Mouse (Mus musculus) induced T-regulatory cell, adult 2 months (primary cell): ENCODE measurements around the gene Fam189a1.
A peak's percentile ranks its signal among the peaks of the same experiment; 100 is the strongest.

Source experiments
- DNase-seq: peaks from one replicate; pipeline ENCODE4 v3.0.0-alpha.2; 2012; ENCODE audit warnings: low read depth

Fam189a1 gene

GRCm38 (mm10) chr7:64819683-64820082, 336.7 kb downstream of the Fam189a1 start:
- no peak for DNase-seq

GRCm38 (mm10) chr7:64808876-64809275, 347.5 kb downstream of the Fam189a1 start:
- no peak for DNase-seq

- no peak for DNase-seq
Observed at GRCm38 (mm10) chr7:64805100-64805499, 351.3 kb downstream of the Fam189a1 start.

GRCm38 (mm10) chr7:64795554-64795953, 360.8 kb downstream of the Fam189a1 start:
- no peak for DNase-seq

- no peak for DNase-seq
Observed at GRCm38 (mm10) chr7:64792031-64792430, 364.3 kb downstream of the Fam189a1 start.

GRCm38 (mm10) chr7:64791145-64791544, 365.2 kb downstream of the Fam189a1 start:
- DNase-seq, result no peak

GRCm38 (mm10) chr7:64785040-64785439, 371.3 kb downstream of the Fam189a1 start:
- no peak for DNase-seq

GRCm38 (mm10) chr7:64779501-64779900, 376.9 kb downstream of the Fam189a1 start:
- DNase-seq, result no peak

GRCm38 (mm10) chr7:64776708-64777489, 379.5 kb downstream of the Fam189a1 start:
- no peak for DNase-seq

GRCm38 (mm10) chr7:64773465-64773864, 382.9 kb downstream of the Fam189a1 start:
- DNase-seq, result no peak

- no peak for DNase-seq
Observed at GRCm38 (mm10) chr7:64770779-64771390, 385.5 kb downstream of the Fam189a1 start.

GRCm38 (mm10) chr7:64769768-64770167, 386.6 kb downstream of the Fam189a1 start:
- no peak for DNase-seq

- DNase-seq, result no peak
Observed at GRCm38 (mm10) chr7:64765595-64765994, 390.8 kb downstream of the Fam189a1 start.

GRCm38 (mm10) chr7:64755141-64755540, 401.2 kb downstream of the Fam189a1 start:
- DNase-seq, result no peak

- no peak for DNase-seq
Observed at GRCm38 (mm10) chr7:64754161-64754560, 402.2 kb downstream of the Fam189a1 start.

- DNase-seq, result no peak
Observed at GRCm38 (mm10) chr7:64753678-64754077, 402.7 kb downstream of the Fam189a1 start.

- DNase-seq, result no peak
Observed at GRCm38 (mm10) chr7:64752133-64752532, 404.2 kb downstream of the Fam189a1 start.

GRCm38 (mm10) chr7:64751465-64751864, 404.9 kb downstream of the Fam189a1 start:
- peak; percentile 15 for DNase-seq

GRCm38 (mm10) chr7:64743610-64744009, 412.8 kb downstream of the Fam189a1 start:
- no peak for DNase-seq

GRCm38 (mm10) chr7:64741333-64742307, 414.8 kb downstream of the Fam189a1 start:
- DNase-seq, result peak; percentile 62

- DNase-seq, result no peak
Observed at GRCm38 (mm10) chr7:64739131-64739530, 417.2 kb downstream of the Fam189a1 start.

GRCm38 (mm10) chr7:64729785-64730184, 426.6 kb downstream of the Fam189a1 start:
- peak; percentile 3 for DNase-seq
